Mouse (Mus musculus) heart, adult 10 weeks (tissue): ENCODE results near the gene Fitm1. TPM values are rescaled to one million over a fixed set of nuclear protein-coding genes. Genes with fewer than 3 reads are reported as not detected.

ENCODE experiments used
- polyA plus RNA-seq: library from polyadenylated mRNA; stranded (reverse); fragments of 350-450 nt; fragmentation: Illumina TruSeq; extraction: RNeasy Lipid Tissue Mini Kit (QIAGEN cat#74804); gene quantifications from one replicate; pipeline ENCODE4 v1.2.3, GENCODE M21; 2014; ENCODE audit warnings: low read depth, low replicate concordance

The Fitm1 gene
- 182 TPM for polyA plus RNA-seq

DNA sequence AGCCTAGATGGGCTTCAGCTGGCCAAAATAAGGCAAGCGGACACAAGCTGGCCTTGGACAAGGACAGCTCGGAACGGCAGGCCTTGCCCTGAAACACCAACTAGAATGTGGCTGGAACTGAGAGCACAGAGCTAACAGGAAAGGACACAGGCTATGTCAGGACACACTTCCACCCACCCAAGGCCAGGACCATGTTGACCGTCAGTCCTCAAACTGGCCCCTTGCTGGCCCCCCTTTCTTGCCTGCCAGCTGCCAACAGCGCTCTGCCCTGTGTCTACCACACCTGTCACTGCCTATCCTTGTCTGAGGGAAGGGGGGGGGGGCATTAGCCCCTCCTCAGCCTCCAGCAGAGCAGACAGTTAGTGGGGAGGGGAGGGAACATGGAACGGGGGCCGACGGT lies at the start of gene Fitm1:
Gene Fitm1, plus strand, starts transcription at position 316 of the 400 bp plus-strand sequence.

GRCm38 (mm10) chr14:55540067-55540786 lies 35.2 kb upstream of the Fitm1 start, which contains the start of gene Pck2:
Pck2 (plus strand) TSS chr14:55540266.

GRCm38 (mm10) chr14:55559799-55560201 lies 15.6 kb upstream of the Fitm1 start, which contains the start of gene Dcaf11:
Dcaf11 (plus strand) TSS chr14:55560006.

GRCm38 (mm10) chr14:55560202-55561073 lies 15.0 kb upstream of the Fitm1 start, which contains the start of gene A730061H03Rik:
A730061H03Rik (minus strand) TSS chr14:55560406.

GRCm38 (mm10) chr14:55577871-55578667 lies 2.7 kb downstream of the Fitm1 start, which contains the start of gene Psme1:
Psme1 (plus strand) TSS chr14:55578123.

DNA sequence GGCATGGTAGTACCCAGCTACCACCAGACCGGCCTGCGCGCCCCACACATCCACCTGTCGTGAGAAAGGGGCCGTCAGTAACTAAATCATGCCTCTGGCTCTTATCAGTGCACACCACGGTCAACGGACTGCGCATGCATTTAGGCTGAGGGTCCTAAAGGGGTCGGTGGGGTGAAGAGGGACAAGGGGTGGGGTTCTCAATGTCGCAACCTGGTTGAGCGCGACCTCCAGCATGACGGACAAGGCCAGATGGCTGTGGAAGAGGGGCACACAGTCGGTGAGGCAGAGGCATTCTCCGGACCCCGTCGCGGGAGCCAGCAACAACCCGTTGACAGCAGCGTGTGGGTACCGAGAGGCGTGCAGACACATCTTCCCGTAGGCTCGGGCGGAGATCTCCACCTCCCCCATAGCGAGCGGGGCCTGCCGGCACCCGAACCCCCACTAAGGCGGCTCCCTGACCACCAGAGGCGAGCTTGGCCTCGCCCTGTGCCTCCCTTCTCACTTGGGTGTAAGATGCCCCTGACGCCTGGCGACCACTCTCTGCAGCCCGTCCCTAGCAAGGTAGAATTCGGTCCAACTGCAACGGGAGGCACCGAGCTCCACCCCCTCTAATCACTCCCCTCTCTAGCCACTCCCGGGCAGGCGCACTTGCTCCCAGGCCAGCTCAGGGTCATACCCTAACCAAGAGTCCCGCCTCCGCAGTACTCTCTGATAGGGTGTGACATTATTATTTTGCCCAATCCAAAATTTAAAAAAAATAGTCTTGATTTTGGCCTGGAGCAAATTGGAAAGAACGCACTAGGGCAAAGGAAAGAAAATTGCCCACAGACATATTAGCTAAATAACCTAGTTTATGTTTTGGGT lies 9.5 kb downstream of the Fitm1 start, which contains the start of gene Emc9:
Gene Emc9, minus strand, starts transcription at position 601 of the 864 bp plus-strand sequence.

DNA sequence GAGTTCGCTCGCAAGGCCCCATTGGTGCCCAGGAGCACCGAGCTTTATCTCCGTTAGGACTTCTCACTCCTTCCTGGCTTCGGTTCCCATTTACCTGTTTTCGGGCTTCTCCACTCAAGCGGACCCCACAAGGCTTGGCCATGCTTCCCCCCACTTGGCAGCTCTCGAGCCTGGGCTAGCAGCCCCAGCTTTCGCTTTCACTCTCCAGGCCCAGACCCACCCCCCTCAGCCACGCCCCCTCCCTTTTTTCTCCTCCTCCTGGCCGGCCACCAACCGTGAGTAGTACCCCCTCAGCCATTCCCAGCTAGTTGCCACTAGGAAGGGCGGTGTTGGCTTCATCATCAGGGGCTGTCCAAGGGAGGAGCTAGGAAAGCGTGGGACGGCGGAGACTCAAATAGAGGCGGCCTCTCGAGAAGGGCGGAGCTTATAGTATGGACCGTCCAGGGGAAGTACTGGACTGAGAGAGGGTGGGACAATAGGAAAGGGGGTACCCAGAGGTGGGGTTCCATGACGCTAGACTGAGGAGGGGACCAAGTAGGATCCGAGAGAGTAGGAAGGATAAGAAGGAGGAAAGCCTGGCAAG lies 15.4 kb downstream of the Fitm1 start, which contains the start of gene Psme2:
Gene Psme2, minus strand, starts transcription at position 366 of the 583 bp plus-strand sequence.

DNA sequence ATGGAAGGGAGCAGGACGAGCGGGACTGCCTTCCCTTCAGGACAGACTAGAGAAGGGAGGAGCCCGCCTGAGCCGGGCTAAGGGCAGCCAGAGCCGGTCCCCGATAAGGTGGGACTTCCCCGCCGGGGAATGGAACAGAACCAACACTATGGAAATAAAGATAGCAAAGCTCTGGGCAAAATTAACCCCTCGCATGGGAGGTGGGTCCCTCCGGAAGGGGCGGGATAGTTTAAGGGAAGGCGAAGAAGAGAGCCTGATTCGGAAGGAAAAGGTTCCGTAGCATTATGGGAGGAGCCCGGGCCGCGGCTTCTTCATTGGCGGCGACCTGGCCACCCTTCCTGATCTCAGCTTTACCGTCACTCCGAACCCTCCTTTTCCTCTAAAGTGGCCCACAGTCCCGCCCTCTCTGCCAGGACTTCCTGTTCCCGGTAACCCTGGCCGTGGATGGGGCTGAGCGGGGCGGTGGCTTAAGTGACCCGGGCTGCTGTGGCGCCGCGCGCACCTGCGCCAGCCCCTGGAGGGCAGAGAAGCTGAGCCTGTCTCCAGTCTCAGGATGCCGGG lies 16.0 kb downstream of the Fitm1 start, which contains the start of gene Rnf31:
Gene Rnf31, plus strand, starts transcription at position 378 of the 561 bp plus-strand sequence.

DNA sequence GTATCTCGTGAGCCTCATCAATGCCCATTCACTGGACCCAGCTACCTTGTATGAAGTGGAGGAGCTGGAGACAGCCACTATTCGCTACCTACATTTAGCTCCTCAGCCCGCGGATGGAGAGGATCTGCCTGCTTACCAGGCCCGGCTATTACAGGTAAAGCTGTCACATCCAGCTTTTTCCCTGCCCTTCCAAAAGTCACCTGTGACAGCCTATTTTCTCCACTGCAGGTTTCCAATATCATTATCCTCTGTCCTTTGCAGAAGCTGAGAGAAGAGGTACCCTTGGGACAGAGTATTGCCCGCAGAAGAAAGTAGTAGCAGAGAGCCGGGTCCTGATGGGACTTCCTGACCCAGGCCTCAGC lies 27.8 kb downstream of the Fitm1 start, which contains the start of gene Irf9:
Gene Irf9, plus strand, starts transcription at position 301 of the 362 bp plus-strand sequence.

DNA sequence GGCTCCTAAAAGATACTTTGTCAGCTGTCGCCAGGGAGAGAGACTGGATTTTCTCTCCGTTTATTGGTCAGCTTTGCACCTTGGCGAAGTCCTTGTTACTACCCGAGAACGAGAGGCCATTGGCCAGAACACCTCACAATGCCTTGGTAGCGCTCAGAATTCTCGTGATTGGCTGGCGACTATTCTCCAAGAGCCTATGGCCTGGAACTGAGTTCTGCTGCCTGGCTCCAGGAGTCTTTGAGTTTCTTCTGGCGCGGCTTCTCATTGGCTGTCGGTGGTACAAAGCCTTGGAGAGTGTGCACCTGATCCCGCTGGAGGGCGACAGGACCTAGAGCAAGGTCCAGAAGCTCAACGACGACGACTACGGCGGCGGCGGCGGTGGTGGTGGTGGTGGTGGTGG lies 42.4 kb downstream of the Fitm1 start, which contains the start of gene Rec8:
Gene Rec8, plus strand, starts transcription at position 216 of the 400 bp plus-strand sequence.

Other genes starting within 250 kb of the Fitm1 start
- gene Dhrs4, start 96.9 kb upstream of the Fitm1 start, polyA plus RNA-seq: 123 TPM
- 3.0 TPM for gene Carmil3, start 85.0 kb upstream of the Fitm1 start, polyA plus RNA-seq
- not detected for gene Cpne6, start 65.2 kb upstream of the Fitm1 start, polyA plus RNA-seq
- gene Nrl, start 50.6 kb upstream of the Fitm1 start, polyA plus RNA-seq: not detected
- gene Pck2, start 35.4 kb upstream of the Fitm1 start, polyA plus RNA-seq: 8.5 TPM
- 175 TPM for gene Dcaf11, start 15.6 kb upstream of the Fitm1 start, polyA plus RNA-seq
- not detected for gene A730061H03Rik, start 15.2 kb upstream of the Fitm1 start, polyA plus RNA-seq
- gene Psme1, start 2.5 kb downstream of the Fitm1 start, polyA plus RNA-seq: 165 TPM
- 51.3 TPM for gene Emc9, start 9.7 kb downstream of the Fitm1 start, polyA plus RNA-seq
- gene Psme2, start 15.5 kb downstream of the Fitm1 start, polyA plus RNA-seq: 100 TPM
- 19.4 TPM for gene Rnf31, start 16.1 kb downstream of the Fitm1 start, polyA plus RNA-seq
- gene Irf9, start 28.0 kb downstream of the Fitm1 start, polyA plus RNA-seq: 17.2 TPM
- gene Rec8, start 42.4 kb downstream of the Fitm1 start, polyA plus RNA-seq: 0.26 TPM
- gene Ipo4, start 60.3 kb downstream of the Fitm1 start, polyA plus RNA-seq: 40.5 TPM
- gene Gm49378, start 62.3 kb downstream of the Fitm1 start, polyA plus RNA-seq: 2.1 TPM
- 38.9 TPM for gene Tm9sf1, start 68.2 kb downstream of the Fitm1 start, polyA plus RNA-seq
- gene Tssk4, start 74.6 kb downstream of the Fitm1 start, polyA plus RNA-seq: 0.45 TPM
- 61.1 TPM for gene Mdp1, start 84.9 kb downstream of the Fitm1 start, polyA plus RNA-seq
- 16.2 TPM for gene Gmpr2, start 96.3 kb downstream of the Fitm1 start, polyA plus RNA-seq
- 153 TPM for gene Nedd8, start 96.5 kb downstream of the Fitm1 start, polyA plus RNA-seq
- gene Tinf2, start 106.2 kb downstream of the Fitm1 start, polyA plus RNA-seq: 12.6 TPM
- 0.21 TPM for gene Tgm1, start 138.3 kb downstream of the Fitm1 start, polyA plus RNA-seq
- gene Rabggta, start 146.6 kb downstream of the Fitm1 start, polyA plus RNA-seq: 15.7 TPM
- 55.4 TPM for gene Dhrs1, start 170.1 kb downstream of the Fitm1 start, polyA plus RNA-seq
- 10.6 TPM for gene Nop9, start 170.1 kb downstream of the Fitm1 start, polyA plus RNA-seq
- gene Cideb, start 182.8 kb downstream of the Fitm1 start, polyA plus RNA-seq: 6.6 TPM
- not detected for gene Ltb4r2, start 185.8 kb downstream of the Fitm1 start, polyA plus RNA-seq
- 0.45 TPM for gene Ltb4r1, start 190.3 kb downstream of the Fitm1 start, polyA plus RNA-seq
- gene Adcy4, start 208.5 kb downstream of the Fitm1 start, polyA plus RNA-seq: 21.5 TPM
- gene Ripk3, start 213.2 kb downstream of the Fitm1 start, polyA plus RNA-seq: 3.1 TPM
- gene Nfatc4, start 247.5 kb downstream of the Fitm1 start, polyA plus RNA-seq: 5.2 TPM